Mouse (Mus musculus) intestine, embryonic 15.5 days (tissue): ENCODE data around the gene Hist1h4d. TPM values are rescaled to one million over a fixed set of nuclear protein-coding genes. Genes with fewer than 3 reads are reported as not detected.

Experiments
- ATAC-seq: fragments of 200-750 bp; cut with Nextera tagmentation; 2 replicates; pipeline ENCODE4 v1.8.0; 2017; ENCODE audit warnings: moderate TSS enrichment, moderate library complexity
- H3K27ac ChIP-seq: fragments of 300-500 bp; sonication (generic); 2 replicates; pipeline ENCODE4 v1.5.1; 2015; ENCODE audit warnings: mild to moderate bottlenecking, inconsistent platforms
- H3K27me3 ChIP-seq: fragments of 300-500 bp; sonication (generic); replicated peaks from 2 replicates; pipeline ENCODE4 v1.6.1; 2015; ENCODE audit warnings: inconsistent platforms
- H3K36me3 ChIP-seq: fragments of 300-500 bp; sonication (generic); 2 replicates; pipeline ENCODE4 v1.6.1; 2015; ENCODE audit warnings: inconsistent platforms
- H3K4me1 ChIP-seq: fragments of 300-500 bp; sonication (generic); replicated peaks from 2 replicates; pipeline ENCODE4 v1.6.1; 2015; ENCODE audit warnings: inconsistent platforms
- H3K4me2 ChIP-seq: fragments of 300-500 bp; sonication (generic); replicated peaks from 2 replicates; pipeline ENCODE4 v1.6.1; 2015; ENCODE audit warnings: mild to moderate bottlenecking, inconsistent platforms
- H3K4me3 ChIP-seq: fragments of 300-500 bp; sonication (generic); replicated peaks from 2 replicates; pipeline ENCODE4 v1.5.1; 2015; ENCODE audit warnings: inconsistent platforms
- H3K9ac ChIP-seq: fragments of 300-500 bp; sonication (generic); 2 replicates; pipeline ENCODE4 v1.6.1; 2015; ENCODE audit warnings: inconsistent platforms
- H3K9me3 ChIP-seq: fragments of 300-500 bp; sonication (generic); 2 replicates; pipeline ENCODE4 v1.6.1; 2016; ENCODE audit warnings: inconsistent platforms
- WGBS: fragments of 180-500 bp; shearing (Covaris S2); methylation state at CpG from one replicate; pipeline ENCODE4 v1.1.7; 2015; 5-methylcytosine and 5-hydroxymethylcytosine counted together
- polyA plus RNA-seq: library from polyadenylated mRNA; unstranded; fragments of >200 nt; fragmentation: Nextera tagmentation; extraction: Ambion mirVana; gene quantifications from 2 replicates; pipeline ENCODE4 v1.2.1, GENCODE M21; 2015

Gene Hist1h4d
- polyA plus RNA-seq, 1 experiment from 2014 or later = 101 TPM

GRCm38 (mm10) chr13:23595185-23595584 is 13.8 kb downstream of the Hist1h4d start:
- Histone ChIP-seq H3K9ac (no peak overlapping the region), H3K27ac (no peak overlapping the region)
- no peak for ATAC-seq

DNA sequence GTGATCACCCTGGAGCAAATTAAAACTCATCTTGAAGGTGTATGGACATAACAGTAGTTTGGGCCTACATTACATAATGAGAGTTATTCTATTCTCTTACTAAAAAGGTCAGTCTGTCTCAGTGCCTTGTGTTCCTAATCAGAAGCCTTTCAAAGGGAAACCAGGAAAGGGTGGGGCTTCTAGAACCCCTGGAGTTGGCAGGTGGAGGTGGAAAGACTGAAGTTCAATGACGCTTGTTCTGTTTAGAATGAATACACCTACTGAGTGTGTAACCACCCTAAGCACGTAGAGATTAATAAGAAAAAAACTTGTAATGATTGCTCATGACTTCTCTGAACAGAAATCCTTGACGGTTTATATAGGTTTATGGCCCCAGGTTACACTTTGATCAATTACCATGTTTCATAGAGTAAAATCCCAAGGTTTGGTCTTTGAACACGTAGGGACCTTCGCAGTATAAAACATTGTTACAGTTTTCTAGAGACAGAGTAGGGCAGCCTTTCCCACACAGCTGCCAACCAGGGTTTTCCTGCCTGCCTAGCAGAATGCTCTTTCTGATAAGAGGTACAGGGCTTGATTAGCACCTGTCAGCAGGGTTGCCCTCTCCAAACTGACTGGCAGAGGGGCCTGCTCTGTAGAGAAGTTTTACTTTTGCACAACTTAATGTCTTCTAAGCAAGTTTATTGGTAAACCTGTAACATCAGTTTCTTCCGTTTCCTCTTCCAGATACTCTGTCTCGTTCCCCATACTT is 14.4 kb downstream of the Hist1h4d start:
- Histone ChIP-seq H3K27ac (peak overlapping the region; percentile 66), H3K9ac (no peak overlapping the region), H3K4me1 (0 out of 2 replicates have a peak, but pooled peaks cover 4% of the 10 kb centered on the region), H3K27me3 (no peaks in the 10 kb centered on the region), H3K4me2 (no peak overlapping the region), H3K9me3 (no peaks in the 10 kb centered on the region), H3K4me3 (no peak overlapping the region), H3K36me3 (no peaks in the 10 kb centered on the region)
- peak; percentile 92 for ATAC-seq
- WGBS = 72% methylated on average over 7 of the region's 7 CpGs

More at GRCm38 (mm10) chr13:23595185-23595584, 13.8 kb downstream of the Hist1h4d start:
- Histone ChIP-seq H3K27me3 (no peaks in the 10 kb centered on the region), H3K4me1 (0 out of 2 replicates have a peak, but pooled peaks cover 4% of the 10 kb centered on the region), H3K4me3 (no peak overlapping the region), H3K36me3 (no peaks in the 10 kb centered on the region), H3K4me2 (no peak overlapping the region), H3K9me3 (no peaks in the 10 kb centered on the region)
- WGBS = 71% methylated on average over 2 of the region's 2 CpGs

- 0 out of 2 replicates have a peak, but pooled peaks cover 4% of the 10 kb centered on the region for H3K4me1 ChIP-seq
- H3K9me3 ChIP-seq = no peaks in the 10 kb centered on the region
- WGBS = 7% methylated on average over 9 of the region's 9 CpGs
- no peak overlapping the region for H3K4me2 ChIP-seq
- H3K9ac ChIP-seq = no peak overlapping the region
- H3K4me3 ChIP-seq = no peak overlapping the region
- no peak overlapping the region for H3K27ac ChIP-seq
- H3K36me3 ChIP-seq = no peaks in the 10 kb centered on the region
- no peaks in the 10 kb centered on the region for H3K27me3 ChIP-seq
- no peak for ATAC-seq
Observed at GRCm38 (mm10) chr13:23597957-23598356, 16.6 kb downstream of the Hist1h4d start.

- Histone ChIP-seq H3K4me3 (no peak overlapping the region), H3K27me3 (no peaks in the 10 kb centered on the region)
- WGBS = 66% methylated on average over 7 of the region's 7 CpGs
Observed at GRCm38 (mm10) chr13:23603182-23603699, 21.8 kb downstream of the Hist1h4d start.

GRCm38 (mm10) chr13:23604452-23604851 is 23.1 kb downstream of the Hist1h4d start:
- no peak for ATAC-seq
- no peaks in the 10 kb centered on the region for H3K4me1 ChIP-seq
- 82% methylated on average over 3 of the region's 3 CpGs for WGBS

More at GRCm38 (mm10) chr13:23603182-23603699, 21.8 kb downstream of the Hist1h4d start:
- no peak for ATAC-seq
- no peaks in the 10 kb centered on the region for H3K4me1 ChIP-seq
- no peak overlapping the region for H3K27ac ChIP-seq
- no peaks in the 10 kb centered on the region for H3K9me3 ChIP-seq
- no peaks in the 10 kb centered on the region for H3K36me3 ChIP-seq
- no peak overlapping the region for H3K4me2 ChIP-seq
- no peak overlapping the region for H3K9ac ChIP-seq

DNA sequence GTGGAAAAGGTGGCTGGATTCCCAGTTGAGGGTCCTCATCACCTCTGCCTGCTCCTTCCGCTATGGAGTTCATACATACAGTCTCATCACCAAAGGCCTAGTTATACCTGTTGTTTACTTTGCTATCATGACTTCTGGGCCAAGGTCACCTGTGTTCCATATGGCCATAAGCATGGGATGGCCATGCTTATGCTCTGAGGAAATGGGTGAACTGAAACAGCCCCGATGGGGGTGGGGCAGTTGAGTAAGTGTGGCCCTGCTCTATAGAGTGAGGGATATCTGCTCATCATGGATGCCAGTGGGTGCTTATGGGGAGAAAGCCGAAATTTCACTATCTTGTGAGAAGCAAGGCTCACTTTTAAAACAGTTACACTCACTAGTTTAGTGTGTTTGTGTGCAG is 23.7 kb downstream of the Hist1h4d start:
- no peak for ATAC-seq
- H3K9me3 ChIP-seq = no peaks in the 10 kb centered on the region

More at GRCm38 (mm10) chr13:23604452-23604851, 23.1 kb downstream of the Hist1h4d start:
- H3K27me3 ChIP-seq = no peaks in the 10 kb centered on the region
- H3K9me3 ChIP-seq = no peaks in the 10 kb centered on the region
- no peak overlapping the region for H3K4me3 ChIP-seq
- no peak overlapping the region for H3K9ac ChIP-seq
- no peak overlapping the region for H3K27ac ChIP-seq
- no peak overlapping the region for H3K4me2 ChIP-seq
- H3K36me3 ChIP-seq = no peaks in the 10 kb centered on the region

GRCm38 (mm10) chr13:23609209-23609608 is 27.8 kb downstream of the Hist1h4d start:
- 78% methylated on average over 4 of the region's 4 CpGs for WGBS
- no peak for ATAC-seq

More for the DNA sequence above, 23.7 kb downstream of the Hist1h4d start:
- Histone ChIP-seq H3K27me3 (no peaks in the 10 kb centered on the region), H3K4me3 (no peak overlapping the region), H3K36me3 (no peaks in the 10 kb centered on the region), H3K27ac (no peak overlapping the region), H3K4me1 (no peaks in the 10 kb centered on the region), H3K9ac (no peak overlapping the region), H3K4me2 (no peak overlapping the region)
- 89% methylated on average over 3 of the region's 3 CpGs for WGBS

DNA sequence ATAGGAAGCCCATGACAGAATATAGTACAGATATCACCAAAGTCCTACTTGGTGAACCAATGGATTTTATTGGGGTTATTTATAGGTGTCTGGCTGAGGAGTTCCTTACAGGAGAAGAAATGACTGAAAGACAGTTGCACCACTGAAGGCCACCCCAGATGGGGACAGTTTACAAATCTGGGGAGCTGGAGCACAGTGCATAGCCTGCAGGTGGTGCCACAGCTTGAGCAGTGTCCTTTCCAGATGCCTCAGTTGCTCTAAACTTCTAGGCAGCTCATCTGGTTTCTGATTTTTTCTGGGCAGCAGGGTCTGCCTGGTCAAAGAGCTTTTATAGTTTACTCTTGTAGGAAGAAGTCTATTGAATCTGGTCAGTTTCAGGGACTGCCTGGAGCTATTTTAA is 28.4 kb downstream of the Hist1h4d start:
- no peak overlapping the region for H3K9ac ChIP-seq
- no peaks in the 10 kb centered on the region for H3K36me3 ChIP-seq
- H3K27ac ChIP-seq = no peak overlapping the region
- no peak overlapping the region for H3K4me2 ChIP-seq
- H3K4me1 ChIP-seq = no peaks in the 10 kb centered on the region
- no peak for ATAC-seq
- no peaks in the 10 kb centered on the region for H3K9me3 ChIP-seq
- H3K27me3 ChIP-seq = no peaks in the 10 kb centered on the region
- H3K4me3 ChIP-seq = no peak overlapping the region

More at GRCm38 (mm10) chr13:23609209-23609608, 27.8 kb downstream of the Hist1h4d start:
- Histone ChIP-seq H3K9ac (no peak overlapping the region), H3K27ac (no peak overlapping the region), H3K4me2 (no peak overlapping the region), H3K4me3 (no peak overlapping the region), H3K4me1 (no peaks in the 10 kb centered on the region), H3K36me3 (no peaks in the 10 kb centered on the region), H3K9me3 (no peaks in the 10 kb centered on the region), H3K27me3 (no peaks in the 10 kb centered on the region)

DNA sequence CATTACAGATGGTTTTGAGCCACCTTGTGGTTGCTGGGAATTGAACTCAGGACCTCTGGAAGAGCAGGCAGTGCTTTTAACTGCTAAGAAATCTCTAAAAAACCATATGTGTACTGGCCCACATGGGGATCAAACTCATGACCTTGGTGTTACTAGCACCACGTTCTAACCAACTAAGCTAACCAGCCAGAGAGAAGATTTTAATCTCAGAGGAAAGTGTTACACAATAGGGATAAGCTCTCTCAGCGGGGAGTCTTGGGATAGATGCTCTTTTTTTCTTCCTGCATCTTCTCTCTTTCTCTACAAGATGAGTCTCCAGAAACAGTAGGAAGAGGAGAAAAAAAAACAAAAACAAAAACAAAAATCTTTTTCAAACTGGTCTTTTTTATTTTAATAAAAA is 29.0 kb downstream of the Hist1h4d start:
- no peaks in the 10 kb centered on the region for H3K4me1 ChIP-seq
- H3K27me3 ChIP-seq = no peaks in the 10 kb centered on the region
- H3K4me2 ChIP-seq = no peak overlapping the region
- no peak for ATAC-seq
- no peak overlapping the region for H3K27ac ChIP-seq
- 79% methylated on average over 2 of the region's 2 CpGs for WGBS
- H3K4me3 ChIP-seq = no peak overlapping the region
- no peaks in the 10 kb centered on the region for H3K9me3 ChIP-seq
- no peaks in the 10 kb centered on the region for H3K36me3 ChIP-seq
- H3K9ac ChIP-seq = no peak overlapping the region

GRCm38 (mm10) chr13:23611638-23612037 is 30.2 kb downstream of the Hist1h4d start:
- no peak for ATAC-seq
- no peak overlapping the region for H3K4me3 ChIP-seq
- no peaks in the 10 kb centered on the region for H3K27me3 ChIP-seq
- H3K9ac ChIP-seq = no peak overlapping the region
- no peaks in the 10 kb centered on the region for H3K4me1 ChIP-seq
- H3K4me2 ChIP-seq = no peak overlapping the region
- H3K9me3 ChIP-seq = no peaks in the 10 kb centered on the region
- no peak overlapping the region for H3K27ac ChIP-seq
- H3K36me3 ChIP-seq = no peaks in the 10 kb centered on the region
- WGBS = 83% methylated on average over 3 of the region's 3 CpGs

DNA sequence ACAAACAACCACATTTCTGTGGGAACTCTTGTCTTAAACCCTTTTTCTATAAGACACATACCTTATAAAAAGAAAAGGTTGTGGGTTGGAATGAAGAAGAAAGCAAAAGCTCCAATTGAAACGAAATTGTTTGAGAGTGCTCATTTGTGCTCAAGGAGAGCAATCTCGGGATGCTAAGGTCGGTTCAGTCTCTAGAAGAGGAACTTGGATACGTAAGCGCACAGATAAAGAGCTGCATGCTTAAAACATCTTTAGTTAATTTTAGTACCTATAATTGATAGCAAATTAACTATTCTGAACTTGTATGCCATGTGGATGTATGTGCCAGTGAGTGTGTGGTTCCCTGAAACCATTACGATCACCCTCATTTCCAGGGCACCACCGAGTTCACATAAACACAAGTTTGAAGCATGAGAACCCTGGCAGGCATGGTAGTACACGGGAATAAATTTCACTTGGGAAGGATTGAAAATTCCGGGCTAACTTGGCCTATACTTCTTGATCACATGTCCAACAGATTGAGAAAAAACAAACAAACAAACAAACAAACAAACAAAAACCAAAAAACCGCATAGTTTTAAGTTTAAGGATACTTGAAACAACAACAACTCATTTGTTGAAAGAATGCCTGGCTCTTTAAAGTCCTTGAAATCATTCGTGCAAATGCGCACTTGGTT is 38.8 kb downstream of the Hist1h4d start:
- H3K27me3 ChIP-seq = no peaks in the 10 kb centered on the region
- H3K4me2 ChIP-seq = peak overlapping the region; percentile 90
- ATAC-seq = no peak
- H3K4me1 ChIP-seq = 0 out of 2 replicates have a peak, but pooled peaks cover 2% of the 10 kb centered on the region
- H3K9me3 ChIP-seq = no peaks in the 10 kb centered on the region
- 46% methylated on average over 12 of the region's 12 CpGs for WGBS
- peak overlapping the region; percentile 61 for H3K4me3 ChIP-seq
- no peaks in the 10 kb centered on the region for H3K36me3 ChIP-seq
- H3K27ac ChIP-seq = peak overlapping the region; percentile 93
- H3K9ac ChIP-seq = peak overlapping the region; percentile 52

GRCm38 (mm10) chr13:23620733-23621531 is 39.5 kb downstream of the Hist1h4d start, which contains the start of gene Hist1h2be:
TSS of gene Hist1h2be (minus strand) at chr13:23621124.
- no peaks in the 10 kb centered on the region for H3K36me3 ChIP-seq
- H3K27me3 ChIP-seq = no peaks in the 10 kb centered on the region
- no peaks in the 10 kb centered on the region for H3K9me3 ChIP-seq
- H3K27ac ChIP-seq = peak within 1 kb of the TSS; percentile 97
- 0 out of 2 replicates have a peak, but pooled peaks cover 2% of the 10 kb centered on the region for H3K4me1 ChIP-seq
- H3K4me2 ChIP-seq = peak within 1 kb of the TSS; percentile 90
- under 1% methylated on average over 27 of the region's 27 CpGs for WGBS
- H3K4me3 ChIP-seq = peak within 1 kb of the TSS; percentile 61
- peak; percentile 89 for ATAC-seq
- H3K9ac ChIP-seq = peak within 1 kb of the TSS; percentile 84
